Mouse (Mus musculus) testis, adult 2 months (tissue): ENCODE results near the gene Nptxr.

Experiments
- CTCF ChIP-seq: fragments of 200-500 bp; IDR thresholded peaks from 2 replicates; pipeline ENCODE4 v1.5.1; 2012; ENCODE audit warnings: low read depth, mild to moderate bottlenecking, inconsistent platforms, low read length, moderate library complexity; ENCODE audit not compliant: control insufficient read depth, insufficient read depth, insufficient replicate concordance
- POLR2A ChIP-seq: fragments of 200-500 bp; IDR thresholded peaks from 2 replicates; pipeline ENCODE4 v1.6.1; 2012; ENCODE audit warnings: low read depth, mild to moderate bottlenecking, inconsistent platforms, low read length, moderate library complexity; ENCODE audit not compliant: control insufficient read depth

GRCm38 (mm10) chr15:79757118-79757517, 47.4 kb downstream of the Nptxr start:
- TF ChIP-seq CTCF (no peak), POLR2A (no peak)
